Mouse (Mus musculus) left cerebral cortex, postnatal 10 days (tissue): ENCODE results near the gene Afdn. TPM values are rescaled to one million over a fixed set of nuclear protein-coding genes. Genes with fewer than 3 reads are reported as not detected.
A peak's percentile ranks its signal among the peaks of the same experiment; 100 is the strongest.
"Not testable (repeated sequence)": the region's sequence is repeated elsewhere in the genome, so short reads cannot be mapped to it uniquely, and the experiment has no call there.

Source experiments
- DNase-seq, 2 experiments: peaks; one replicate each; pipeline ENCODE4 v3.0.0; 2021 to 2022; ENCODE audit warnings: low spot score in 2 of 2, mixed read lengths in 1 of 2; ENCODE audit errors: extremely low spot score in 1 of 2
- intact Hi-C: fragments of 180-260 bp; cut with DNase I; formaldehyde crosslinking; loops from one replicate; pipeline ENCODE4 v1.15.1; 2025
- total RNA-seq, 2 experiments: library from RNA; stranded (reverse); gene quantifications; 2 replicates each; pipeline ENCODE4 v1.2.3; 2021

Gene Afdn
- total RNA-seq, 2 experiments from 2014 or later = 126 to 138 TPM

- intact Hi-C loops = loop anchor here (5.0 kb wide), 4 partner anchors 57 to 288 kb away; no protein-coding TSS in a partner anchor
- DNase-seq = peak in 1 of 2 experiments; percentile 78
Measured at GRCm38 (mm10) chr17:13760675-13761178, 388 bp downstream of the Afdn start.

- DNase-seq = peak in 1 of 2 experiments; percentile 72
Measured at GRCm38 (mm10) chr17:13761179-13761913, 1.0 kb downstream of the Afdn start, which contains the start of gene Tcte2. Gene Tcte2 (minus strand): TSS chr17:13761825.

DNA sequence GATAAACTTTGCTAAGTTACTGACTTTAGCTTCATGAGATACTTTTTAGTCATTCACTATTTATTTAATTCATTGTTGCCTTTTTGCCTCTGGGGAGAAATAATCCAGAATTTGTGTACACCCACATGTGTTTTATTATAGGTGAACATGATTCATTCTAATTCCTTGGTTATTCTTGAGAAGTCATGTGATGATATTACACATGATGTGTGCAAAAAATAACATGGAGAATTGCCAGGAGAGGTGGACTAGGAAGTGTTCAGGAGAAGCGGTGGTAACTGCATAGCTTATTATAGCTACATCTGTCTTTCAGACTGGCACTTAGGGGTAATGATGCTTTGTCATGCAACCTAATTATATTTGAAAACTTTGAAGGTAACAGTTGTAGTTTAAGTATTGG, 3.5 kb downstream of the Afdn start:
- DNase-seq = no peak
- intact Hi-C loops = loop anchor here (5.0 kb wide), 4 partner anchors 53 to 292 kb away; no protein-coding TSS in a partner anchor

More at GRCm38 (mm10) chr17:13761179-13761913, 1.0 kb downstream of the Afdn start, which contains the start of gene Tcte2:
- intact Hi-C loops = loop anchor here (5.0 kb wide), 4 partner anchors 56 to 289 kb away; no protein-coding TSS in a partner anchor

DNA sequence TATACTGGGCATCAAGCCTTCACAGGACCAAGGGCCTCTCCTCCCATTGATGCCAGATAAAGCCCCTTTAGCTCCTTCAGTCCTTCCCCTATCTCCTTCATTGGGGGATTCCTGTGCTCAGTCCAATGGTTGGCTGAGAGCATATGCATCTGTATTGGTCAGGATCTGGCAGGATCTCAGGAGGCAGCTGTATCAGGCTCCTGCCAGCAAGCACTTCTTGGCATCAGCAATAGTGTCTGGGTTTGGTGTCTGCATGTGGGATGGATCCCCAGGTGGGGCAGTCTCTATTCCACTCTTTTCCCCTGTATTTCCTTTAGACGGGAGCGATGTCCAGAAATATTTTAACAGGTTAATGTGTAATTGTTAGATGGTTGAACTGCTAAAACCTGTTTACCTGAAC, 4.6 kb downstream of the Afdn start:
- not testable (repeated sequence) for DNase-seq
- intact Hi-C loops = loop anchor here (5.0 kb wide), 4 partner anchors 52 to 293 kb away; no protein-coding TSS in a partner anchor

- intact Hi-C loops = no loop called here
- DNase-seq = no peak
Measured at GRCm38 (mm10) chr17:13768531-13768930, 8.2 kb downstream of the Afdn start.

GRCm38 (mm10) chr17:13769256-13769655, 8.9 kb downstream of the Afdn start:
- intact Hi-C loops = no loop called here
- no peak for DNase-seq

DNA sequence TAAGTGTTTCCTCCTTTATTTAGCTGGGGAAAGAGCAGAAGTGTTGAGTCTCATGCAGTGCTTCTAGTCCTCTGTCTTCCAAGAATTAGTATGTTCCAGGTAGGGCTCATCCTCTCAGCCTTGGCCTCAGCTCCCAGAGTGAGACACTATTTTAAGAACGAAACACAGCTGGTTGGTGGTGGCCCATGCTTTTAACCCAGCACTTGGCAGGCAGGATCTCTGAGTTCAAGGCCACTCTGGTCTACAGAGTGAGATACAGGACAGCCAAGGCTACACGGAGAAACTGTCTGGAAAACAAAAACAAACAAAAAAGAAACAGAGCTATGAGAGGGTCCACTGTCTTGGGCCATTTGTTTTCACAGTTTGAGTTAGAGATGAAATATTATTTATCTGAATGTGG, 17.3 kb downstream of the Afdn start:
- intact Hi-C loops = no loop called here
- DNase-seq = no peak

DNA sequence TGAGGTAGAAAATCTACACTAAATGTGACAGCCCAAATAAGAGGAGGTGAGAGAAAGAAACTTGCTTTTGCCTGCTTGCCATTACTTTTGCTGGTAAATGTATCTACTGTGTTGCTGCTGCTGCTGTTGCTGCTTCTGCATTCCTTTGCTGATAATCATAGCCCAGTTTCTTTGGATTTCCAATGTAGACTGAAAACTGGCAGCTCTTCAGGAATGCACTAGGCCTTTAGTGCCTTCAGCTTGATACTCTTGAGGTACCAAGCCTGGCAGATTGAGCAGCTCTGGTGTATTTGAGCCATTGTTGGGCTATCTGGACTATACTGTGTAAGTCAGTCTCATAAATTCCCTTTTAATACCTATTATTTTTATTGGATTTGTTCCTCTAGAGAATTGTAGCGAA, 18.5 kb downstream of the Afdn start:
- DNase-seq = no peak
- intact Hi-C loops = no loop called here

- no peak for DNase-seq
- intact Hi-C loops = no loop called here
Measured at GRCm38 (mm10) chr17:13781948-13782347, 21.6 kb downstream of the Afdn start.

DNA sequence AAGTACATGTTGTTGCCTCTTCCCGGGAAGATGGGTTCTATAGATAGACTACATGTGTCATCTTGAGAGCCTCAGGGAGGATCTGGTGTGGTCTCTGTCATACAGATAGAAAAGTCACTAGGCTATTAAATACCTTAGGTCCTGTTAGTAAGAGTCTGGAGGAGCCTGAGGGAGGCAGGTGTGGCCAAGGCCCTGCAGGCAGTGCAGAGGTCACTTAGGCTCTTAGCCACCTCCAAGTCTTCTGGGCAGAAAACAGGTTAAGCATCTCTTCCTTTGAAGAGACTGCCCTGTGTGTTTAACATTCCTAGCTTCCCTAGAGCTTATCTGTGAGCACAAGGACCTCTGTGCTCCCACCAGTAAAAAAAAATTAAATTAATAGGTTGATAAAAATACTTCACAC, 23.1 kb downstream of the Afdn start:
- intact Hi-C loops = no loop called here
- DNase-seq = no peak

- DNase-seq, intact Hi-C loops: not testable (repeated sequence)
Measured at GRCm38 (mm10) chr17:13790033-13790432, 29.7 kb downstream of the Afdn start.

- intact Hi-C loops = no loop called here
- no peak for DNase-seq
Measured at GRCm38 (mm10) chr17:13797691-13798090, 37.4 kb downstream of the Afdn start.

DNA sequence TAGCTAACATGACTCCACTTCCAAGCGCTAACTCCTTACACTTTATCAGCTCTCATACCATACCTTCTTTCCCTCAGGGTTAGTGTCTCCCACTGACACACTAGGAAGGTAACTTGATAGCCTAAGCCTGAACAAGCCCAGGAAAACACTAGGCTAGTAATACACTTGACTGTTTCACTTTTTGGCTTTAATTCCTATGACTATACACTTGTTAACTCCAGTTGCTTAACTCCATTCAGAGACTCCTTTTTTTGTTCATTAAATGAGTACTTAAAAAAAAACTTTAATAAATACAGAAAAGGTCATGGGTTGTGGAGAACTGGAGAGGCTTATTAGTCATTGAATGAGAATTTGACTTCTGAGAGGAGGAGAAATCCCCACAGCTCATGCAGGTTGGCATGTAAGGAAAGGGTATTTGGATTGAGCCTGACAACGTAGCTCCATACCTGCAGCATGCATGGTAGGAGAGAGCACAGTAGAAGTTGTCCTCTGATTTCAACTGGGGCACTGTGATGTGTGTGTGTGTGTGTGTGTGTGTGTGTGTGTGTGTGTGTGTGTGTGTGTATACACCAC, 42.6 kb downstream of the Afdn start:
- intact Hi-C loops = no loop called here
- DNase-seq = no peak

DNA sequence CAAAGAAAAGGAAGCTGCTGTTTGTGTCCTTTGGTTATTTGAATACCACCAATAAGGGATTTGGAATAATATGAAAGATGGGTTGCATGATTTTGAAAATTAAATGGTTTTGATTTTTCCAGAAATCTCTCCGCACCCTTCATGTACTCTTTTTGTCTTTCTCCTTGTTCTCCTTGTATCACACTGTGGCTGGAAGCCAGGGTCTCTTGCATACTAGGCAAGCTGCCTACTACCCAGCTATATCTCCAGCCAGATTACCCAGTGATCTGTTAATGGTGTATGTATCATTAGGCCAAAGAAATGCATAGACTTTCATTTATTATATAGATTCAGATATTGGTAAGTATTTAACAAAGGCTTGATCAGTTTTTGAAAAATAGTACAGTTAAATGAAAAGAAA, 45.7 kb downstream of the Afdn start:
- DNase-seq = no peak
- intact Hi-C loops = no loop called here

- no peak for DNase-seq
- intact Hi-C loops = loop anchor here (5.0 kb wide), 1 partner anchor 55 kb away; the partner anchor contains the start of genes Afdn and Tcte2
Measured at GRCm38 (mm10) chr17:13817789-13818188, 57.5 kb downstream of the Afdn start.

DNA sequence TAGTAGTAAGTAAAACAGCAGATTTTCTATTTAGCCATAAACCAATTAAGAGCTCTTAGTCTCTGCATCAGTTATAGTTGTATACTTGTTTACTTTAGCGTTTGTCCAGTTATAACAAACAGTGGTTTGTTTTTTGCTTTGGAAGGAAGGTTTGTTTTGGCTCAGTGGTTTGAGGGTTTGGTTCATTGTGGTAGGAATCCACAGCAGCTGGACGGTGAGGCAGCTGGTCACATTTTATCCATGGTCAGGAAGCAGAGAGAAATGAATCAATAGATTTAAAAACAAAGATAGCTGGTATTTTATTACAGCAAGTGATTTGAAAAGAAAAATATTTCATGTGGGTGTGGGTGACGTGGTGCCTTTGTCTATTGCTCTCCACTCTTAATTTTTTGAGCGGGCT, 59.0 kb downstream of the Afdn start:
- intact Hi-C loops = loop anchor here (5.0 kb wide), 1 partner anchor 57 kb away; the partner anchor contains the start of genes Afdn and Tcte2
- no peak for DNase-seq

GRCm38 (mm10) chr17:13820676-13821075, 60.3 kb downstream of the Afdn start:
- no peak for DNase-seq
- intact Hi-C loops = no loop called here

GRCm38 (mm10) chr17:13825421-13825820, 65.1 kb downstream of the Afdn start:
- no peak for DNase-seq
- intact Hi-C loops = no loop called here

GRCm38 (mm10) chr17:13830234-13830633, 69.9 kb downstream of the Afdn start:
- intact Hi-C loops = loop anchor here (5.0 kb wide), 2 partner anchors 68 to 358 kb away; partner anchors contain the start of genes Afdn and Tcte2
- DNase-seq = no peak
